Mouse (Mus musculus): ENCODE results near the gene Mettl3.

- TF ChIP-seq CTCF (conservative IDR thresholded peaks at IDR 0.05; ENCODE audit: low read length) (no peak), POU5F1 (IDR thresholded peaks at IDR 0.05; ENCODE audit: borderline replicate concordance, low read length) (no peak), NANOG (IDR thresholded peaks at IDR 0.05; ENCODE audit: borderline replicate concordance, low read length) (no peak)
Observed at GRCm38 (mm10) chr14:52310906-52311305, 6.0 kb upstream of the Mettl3 start.

All from E14TG2a.4 (cell line).